ENCODE assay signal across 8 mouse cellular contexts in the genomic region with DNA sequence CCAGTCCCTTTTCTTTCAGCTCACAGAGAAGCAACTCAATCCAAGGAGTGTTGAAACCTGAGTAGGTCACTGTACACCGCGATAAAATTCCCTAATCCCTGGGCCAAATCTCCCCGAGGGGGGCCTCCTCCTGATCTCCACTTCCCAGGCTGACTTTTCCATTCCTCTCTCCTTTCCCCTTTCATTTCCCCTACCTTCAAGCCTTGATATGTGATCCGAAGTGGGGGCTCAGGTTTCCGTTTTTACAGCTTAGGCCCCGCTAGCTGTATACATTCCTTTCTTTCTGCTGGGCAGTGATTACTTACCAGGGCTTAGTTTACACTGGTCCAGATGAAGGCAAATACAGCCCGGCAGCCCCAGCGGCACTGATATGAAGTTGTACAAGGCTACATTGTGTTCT. TPM values are rescaled to one million over a fixed set of nuclear protein-coding genes. Genes with fewer than 3 reads are reported as not detected.
DNase-seq lines count a peak whose midpoint lies in the region; ATAC-seq lines count a peak whose summit lies in the region.
"Had no signal": no experiment of that assay in that cellular context is flagged by ENCODE, and none has a peak within 500 bp of the region (broad histone marks: within the 10 kb centered on the region; RNA-seq: fewer than 3 reads in every experiment).

No protein-coding gene starts in this region.

- peaks cover 6% of the 10 kb centered on the region for H3K27me3 ChIP-seq in heart, embryonic 12.5 days (replicated peaks)

- H3K9ac ChIP-seq in heart, embryonic 12.5 days: peak overlapping the region; percentile 54

- peaks cover 27% of the 10 kb centered on the region for H3K4me1 ChIP-seq in heart, embryonic 12.5 days (replicated peaks)

- peak overlapping the region; percentile 32 for H3K4me3 ChIP-seq in heart, embryonic 12.5 days

- ATAC-seq in heart, embryonic 12.5 days (ENCODE audit: insufficient number of reproducible peaks, low FRiP score): no peak

- under 1% methylated on average over 8 of the region's 8 CpGs for WGBS in heart, embryonic 12.5 days

- peak; percentile 15 for DNase-seq in ovary, postnatal 36 days (ENCODE audit: low spot score)
- DNase-seq in ovary, adult 18-20 months (ENCODE audit: low spot score): no peak
- DNase-seq in mesoderm, embryonic 11.5 days (ENCODE audit: low read depth, low spot score): peak; percentile 77
- DNase-seq in testis, postnatal 14 days (ENCODE audit: low spot score): no peak
- DNase-seq in urinary bladder, adult 2 months (ENCODE audit: low spot score): no peak
- DNase-seq in layer of hippocampus, adult 18-20 months (ENCODE audit: low spot score in 2 of 2): no peak

- no peaks in the 10 kb centered on the region; the same call in 1 of the 2 replicates for H3K9me3 ChIP-seq in heart, embryonic 12.5 days (replicated peaks)

- peak overlapping the region; percentile 64 for H3K4me2 ChIP-seq in heart, embryonic 12.5 days

- H3K36me3 ChIP-seq in heart, embryonic 12.5 days: no peaks in the 10 kb centered on the region

- peak overlapping the region; percentile 72 for H3K27ac ChIP-seq in heart, embryonic 12.5 days (ENCODE audit: poor library complexity, severe bottlenecking)

RNA-seq across cellular contexts. Expression of a gene that starts 3.2 kb away (rescaled TPM):
- 2.8 and 3.1 TPM in 2 replicates for polyA plus RNA-seq in heart, embryonic 12.5 days (2016; fragmentation: Nextera tagmentation; extraction: Ambion mirVana)
- 1.2 and 2.4 TPM in 2 replicates for polyA plus RNA-seq in urinary bladder, adult 2 months (2012; rRNA removed)
- 10 to 100 TPM; 81.7 to 82.8 TPM for total RNA-seq in layer of hippocampus, adult 18-20 months (2021)
- total RNA-seq: hematopoietic stem cell, adult 5-6 weeks had no signal

RNA-seq across cellular contexts. Expression of a gene that starts 3.4 kb away (rescaled TPM):
- polyA plus RNA-seq in heart, embryonic 12.5 days (2016; fragmentation: Nextera tagmentation; extraction: Ambion mirVana): 0.23 and 0.45 TPM in 2 replicates
- 0.39 and 0.53 TPM in 2 replicates for polyA plus RNA-seq in urinary bladder, adult 2 months (2012; rRNA removed)
- total RNA-seq in layer of hippocampus, adult 18-20 months (2021): 1 to 10 TPM; 1.5 to 1.7 TPM
- total RNA-seq: hematopoietic stem cell, adult 5-6 weeks had no signal

RNA-seq across cellular contexts. Expression of a gene that starts 50.2 kb away (rescaled TPM):
- polyA plus RNA-seq in heart, embryonic 12.5 days (2016; fragmentation: Nextera tagmentation; extraction: Ambion mirVana): 12.2 and 12.3 TPM in 2 replicates
- 10.6 and 12.5 TPM in 2 replicates for polyA plus RNA-seq in urinary bladder, adult 2 months (2012; rRNA removed)
- 10 to 100 TPM; 18.3 to 19.6 TPM for total RNA-seq in layer of hippocampus, adult 18-20 months (2021)

Comparison
In these comparisons a context has a peak if more than half of its experiments do, and no peak if none do; other contexts are left out.
1. DNase-seq: peak in ovary, postnatal 36 days (single experiment) and mesoderm, embryonic 11.5 days (single experiment); none in ovary, adult 18-20 months (single experiment), testis, postnatal 14 days (single experiment), urinary bladder, adult 2 months (single experiment) and layer of hippocampus, adult 18-20 months (0 of 2).